Mouse (Mus musculus) liver, adult 2 months (tissue): ENCODE data around the gene Satb2.

Experiments used
- CTCF ChIP-seq: fragments of 200-500 bp; IDR thresholded peaks from 2 replicates; pipeline ENCODE4 v1.5.1; 2011; ENCODE audit warnings: low read depth, low read length, control low read depth
- POLR2A ChIP-seq: fragments of 200-500 bp; IDR thresholded peaks from 2 replicates; pipeline ENCODE4 v1.6.1; 2011; ENCODE audit warnings: low read length, control low read depth; ENCODE audit not compliant: insufficient read depth; ENCODE audit errors: extremely low read depth

GRCm38 (mm10) chr1:56822735-56823134 is 155.7 kb downstream of the Satb2 start:
- no peak for TF ChIP-seq CTCF
- no peak for TF ChIP-seq POLR2A
